Mouse (Mus musculus) monocyte, adult 2 months (primary cell): Measurements from ENCODE around the gene Banf1.
"Not testable (repeated sequence)": the region's sequence is repeated elsewhere in the genome, so short reads cannot be mapped to it uniquely, and the experiment has no call there.

Experiments
- DNase-seq, 2 experiments: peaks; one replicate each; pipeline ENCODE4 v3.0.0; 2022; ENCODE audit warnings: low spot score in 2 of 2, low read depth in 1 of 2

Gene Banf1

DNA sequence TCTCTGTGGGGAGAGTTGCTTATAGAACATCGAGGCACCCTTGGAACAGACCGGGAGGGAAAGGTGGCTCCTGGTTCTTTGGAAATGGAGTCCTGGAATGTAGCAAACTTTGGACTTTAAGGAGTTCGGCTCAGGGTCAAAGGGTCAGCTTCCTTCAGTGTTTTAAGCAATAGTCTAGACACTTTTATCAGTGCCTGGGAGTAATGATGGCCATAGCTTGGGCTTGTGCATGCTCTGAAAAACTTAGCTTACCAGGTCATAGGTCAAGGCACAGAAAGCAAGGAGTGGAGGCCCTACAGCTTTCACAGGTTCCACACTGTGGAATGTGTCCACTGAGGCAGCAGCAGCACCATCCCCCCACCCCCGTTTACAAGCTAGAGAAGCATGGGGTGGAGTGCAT, 7.8 kb upstream of the Banf1 start:
- no peak for DNase-seq

DNA sequence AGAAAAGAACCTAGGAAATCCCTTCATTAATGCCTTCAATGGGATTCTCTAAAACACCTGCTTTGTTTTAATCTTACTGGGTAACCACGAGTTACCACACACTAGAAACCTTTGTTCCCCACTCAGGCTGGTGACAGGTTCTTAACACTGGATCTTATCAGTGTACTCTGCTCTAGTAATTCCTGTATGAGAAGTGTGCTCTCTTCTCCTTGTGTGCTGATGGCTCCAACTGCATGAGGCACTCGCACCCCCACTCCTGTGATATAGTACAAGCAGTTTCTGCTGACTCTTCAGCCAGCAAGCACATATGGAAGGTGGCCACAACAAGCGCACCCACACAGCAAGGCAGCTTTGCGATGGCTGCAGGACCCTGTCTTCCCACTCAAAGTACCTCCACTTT, 7.2 kb upstream of the Banf1 start:
- DNase-seq = no peak

DNA sequence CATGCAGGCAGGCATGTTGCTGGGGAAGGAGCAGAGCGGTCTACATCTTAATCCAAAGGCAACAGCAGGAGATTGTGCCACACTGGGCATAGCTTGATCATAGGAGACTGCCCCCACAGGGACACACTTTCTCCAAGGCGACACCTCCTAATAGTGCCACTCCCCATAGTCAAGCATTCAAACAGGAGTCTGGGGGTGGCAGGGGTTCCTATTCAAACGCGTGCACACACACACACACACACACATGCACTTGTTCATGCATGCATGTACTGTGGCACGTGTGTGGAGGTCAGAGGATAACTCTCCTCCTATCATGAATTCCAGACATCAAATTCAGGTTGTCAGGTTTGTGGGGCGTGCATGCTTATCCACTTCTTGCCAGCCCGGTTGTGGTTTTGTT, 5.8 kb upstream of the Banf1 start:
- no peak for DNase-seq

DNA sequence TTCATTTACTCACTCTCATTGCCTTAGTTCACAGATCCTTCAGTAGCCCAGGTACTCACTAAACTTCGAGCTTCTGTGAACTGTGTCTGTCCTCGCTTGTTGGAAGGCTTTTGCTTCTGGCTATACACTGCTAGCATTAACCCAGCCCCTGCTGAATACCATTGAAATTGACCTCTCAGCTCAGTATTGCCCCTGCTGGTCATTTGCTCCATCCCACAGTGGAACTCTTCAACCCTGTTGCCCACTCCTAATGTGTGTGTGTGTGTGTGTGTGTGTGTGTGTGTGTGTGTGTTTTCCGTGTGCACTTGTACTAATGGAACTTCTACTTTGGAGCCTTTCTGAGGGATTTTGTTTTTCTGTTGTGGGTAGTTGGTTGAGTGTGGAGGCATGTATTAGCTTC, 4.0 kb upstream of the Banf1 start:
- DNase-seq = no peak

DNA sequence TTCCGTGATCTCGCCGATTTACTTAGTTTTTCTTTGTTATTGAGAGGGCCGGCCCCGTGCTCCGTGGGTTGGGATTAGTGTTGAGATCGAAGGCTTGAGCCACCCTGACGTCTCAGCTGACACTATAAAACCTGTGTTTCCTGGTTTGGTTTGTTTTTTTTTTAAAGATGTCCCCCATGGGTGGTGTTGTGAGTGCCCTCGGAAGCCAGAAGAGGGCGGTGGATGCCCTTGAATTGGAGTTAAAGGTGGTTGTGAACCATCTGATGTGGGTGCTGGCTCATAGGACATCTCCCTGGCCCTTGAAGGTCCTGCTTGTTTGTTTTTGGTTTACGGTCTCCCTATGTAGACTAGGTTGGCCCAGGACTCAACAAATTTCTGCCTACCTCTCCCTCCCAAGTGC, 487 bp upstream of the Banf1 start:
- DNase-seq = no peak

DNA sequence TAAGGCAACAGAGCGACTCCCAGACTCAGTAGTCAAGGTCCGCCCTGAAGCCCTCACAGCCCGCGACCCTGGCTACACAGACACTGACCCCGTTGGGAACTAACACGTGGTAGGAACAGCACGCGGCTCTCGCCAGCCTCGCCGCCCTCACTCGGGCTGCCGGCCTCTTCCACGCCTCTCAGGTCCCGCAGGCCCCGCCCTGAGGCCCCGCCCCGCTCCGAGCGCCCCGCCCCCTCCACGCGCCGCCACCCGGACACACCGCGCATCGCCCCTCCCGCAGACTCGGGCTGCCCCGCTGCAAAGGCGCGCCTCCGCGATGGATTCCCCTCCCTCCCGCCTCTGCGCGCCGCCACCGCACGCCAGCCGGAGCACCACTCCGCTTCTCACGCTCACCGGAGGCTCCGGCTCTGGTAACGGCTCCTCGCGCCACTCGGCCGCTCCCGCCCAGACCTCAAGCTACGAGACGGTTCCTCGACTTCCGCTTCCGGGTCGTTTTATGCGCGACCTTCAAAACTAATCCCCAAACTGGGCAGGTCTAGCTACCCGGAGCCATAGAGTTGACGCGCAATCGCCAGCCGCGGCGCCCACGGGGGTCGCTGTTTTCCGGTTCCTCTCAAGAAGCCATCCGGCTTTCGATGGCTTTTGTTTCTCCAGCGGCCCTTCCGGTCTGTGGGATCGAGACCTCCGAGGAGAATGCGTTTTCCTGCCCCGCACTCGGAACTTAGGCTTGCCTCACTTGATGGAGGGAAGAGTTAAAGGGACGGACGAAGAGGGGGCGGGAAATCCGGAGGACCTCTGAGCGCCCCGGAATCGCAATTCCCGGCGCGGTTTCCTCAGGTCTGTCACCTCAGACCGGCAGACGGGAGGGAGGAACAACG, 554 bp downstream of the Banf1 start, which contains the start of gene Eif1ad:
Gene Eif1ad (plus strand): TSS at position 567 of the 878 bp plus-strand sequence.
- DNase-seq = peak; percentile 86 to 94

DNA sequence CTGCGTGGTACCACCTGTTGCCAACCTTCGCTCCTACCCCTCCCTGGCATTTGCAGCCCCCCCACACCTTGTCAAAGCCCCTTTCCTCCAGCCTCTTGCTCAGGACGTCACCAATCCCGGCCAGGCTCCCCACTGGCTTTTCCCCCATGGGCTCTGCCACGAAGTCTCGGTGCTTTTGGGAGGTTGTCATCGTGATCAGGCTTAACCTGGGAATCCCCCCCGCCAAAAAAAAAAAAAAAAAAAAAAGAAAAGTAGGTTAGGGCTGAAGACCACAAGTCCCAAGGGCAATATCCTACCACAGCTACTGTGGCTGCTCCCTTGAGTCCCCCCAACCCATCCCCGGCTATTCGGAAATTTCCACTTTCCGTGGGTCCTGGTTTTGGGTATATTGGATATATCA, 1.2 kb downstream of the Banf1 start:
- no peak for DNase-seq

DNA sequence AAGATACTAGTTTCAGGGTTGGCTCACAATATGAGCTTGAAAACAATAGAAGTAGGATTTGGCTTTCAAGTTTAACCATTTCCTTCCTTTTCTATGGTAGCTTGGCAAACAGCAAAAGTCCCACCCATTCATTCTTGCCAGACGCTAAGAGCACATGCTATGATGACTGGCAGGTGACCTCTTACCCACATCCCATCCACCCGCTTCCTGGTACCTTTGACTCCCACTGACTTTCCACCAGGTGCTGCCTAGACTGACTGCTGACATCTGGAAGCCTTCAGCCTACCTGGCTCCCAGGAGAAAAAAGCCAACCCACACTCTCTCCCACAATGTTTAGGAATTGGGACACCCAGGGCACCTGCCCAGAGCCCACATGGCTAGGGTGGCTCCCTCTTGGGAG, 2.8 kb downstream of the Banf1 start:
- no peak for DNase-seq

DNA sequence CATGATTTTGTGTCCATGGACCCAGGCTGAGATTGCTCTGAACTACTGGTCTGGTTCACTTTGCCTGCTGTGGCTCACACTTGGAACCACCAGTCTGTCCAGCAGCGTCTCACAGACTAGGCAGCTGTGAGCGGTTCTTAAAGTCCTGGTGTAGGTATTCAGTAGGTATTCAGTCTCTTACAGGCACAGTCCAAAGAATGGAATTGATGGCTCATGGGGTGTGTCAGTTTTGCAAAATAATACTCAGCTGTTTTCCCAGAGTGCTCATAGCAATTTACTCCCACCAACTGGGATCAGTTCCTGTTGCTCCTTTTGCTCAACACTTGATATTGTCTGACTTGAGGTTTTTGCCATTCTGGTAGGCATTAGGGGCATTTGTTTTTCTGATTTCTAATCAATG, 4.8 kb downstream of the Banf1 start:
- no peak for DNase-seq

DNA sequence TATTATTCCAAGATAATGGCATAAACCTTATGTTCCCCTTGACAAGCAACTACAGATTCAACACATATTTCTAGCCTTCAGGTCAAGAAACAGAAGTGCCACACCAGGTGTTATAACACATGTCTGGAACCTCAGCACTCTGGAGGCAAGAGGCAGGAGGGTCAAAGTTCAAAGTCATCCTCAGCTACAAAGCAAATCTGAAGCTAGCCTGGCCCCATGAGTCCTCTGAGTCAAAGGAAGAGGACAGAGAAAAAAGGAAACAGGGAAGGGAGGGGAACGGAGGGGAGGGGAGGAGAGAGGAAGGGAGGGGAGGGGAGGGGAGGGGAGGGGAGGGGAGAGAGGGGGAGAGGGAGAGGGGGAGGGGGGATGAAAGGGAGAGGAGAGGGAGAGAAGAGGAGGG, 10.9 kb downstream of the Banf1 start:
- DNase-seq = no peak

DNA sequence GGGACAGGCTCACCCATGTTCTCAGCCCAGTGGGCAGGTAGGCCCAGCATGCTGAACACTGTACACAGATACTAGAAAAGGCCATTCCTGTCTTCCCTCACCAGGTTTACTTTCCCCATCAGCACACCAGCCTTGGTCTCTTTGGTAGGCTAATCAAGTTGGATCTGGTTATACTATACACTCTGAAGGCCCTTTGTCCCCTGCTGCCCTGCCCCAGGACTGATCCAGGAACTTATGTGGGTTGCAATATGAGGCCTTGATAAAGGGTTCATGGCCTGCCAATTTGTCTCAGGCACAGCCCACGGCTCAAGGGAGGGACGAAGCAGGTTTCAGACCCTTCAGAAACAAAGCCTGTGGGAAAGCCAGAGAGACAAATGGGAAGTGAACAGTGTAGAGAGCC, 13.4 kb downstream of the Banf1 start:
- no peak for DNase-seq

DNA sequence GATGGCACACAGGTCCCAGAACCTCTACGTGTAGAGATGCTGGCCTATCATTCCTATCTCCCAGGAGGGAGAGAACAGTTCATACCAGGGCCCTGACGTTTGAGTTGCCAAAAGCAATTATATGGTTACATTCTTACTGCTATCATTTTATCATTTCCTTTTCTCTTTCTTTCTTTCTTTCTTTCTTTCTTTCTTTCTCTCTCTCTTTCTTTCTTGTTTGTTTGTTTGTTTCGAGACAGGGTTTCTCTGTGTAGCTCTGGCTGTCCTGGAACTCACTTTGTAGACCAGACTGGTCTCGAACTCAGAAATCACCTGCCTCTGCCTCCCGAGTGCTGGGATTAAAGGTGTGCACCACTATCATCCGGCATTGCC, 17.5 kb downstream of the Banf1 start, which contains the start of gene Cst6:
Gene Cst6 (minus strand): TSS at position 73 of the 372 bp plus-strand sequence.
- not testable (repeated sequence) for DNase-seq

DNA sequence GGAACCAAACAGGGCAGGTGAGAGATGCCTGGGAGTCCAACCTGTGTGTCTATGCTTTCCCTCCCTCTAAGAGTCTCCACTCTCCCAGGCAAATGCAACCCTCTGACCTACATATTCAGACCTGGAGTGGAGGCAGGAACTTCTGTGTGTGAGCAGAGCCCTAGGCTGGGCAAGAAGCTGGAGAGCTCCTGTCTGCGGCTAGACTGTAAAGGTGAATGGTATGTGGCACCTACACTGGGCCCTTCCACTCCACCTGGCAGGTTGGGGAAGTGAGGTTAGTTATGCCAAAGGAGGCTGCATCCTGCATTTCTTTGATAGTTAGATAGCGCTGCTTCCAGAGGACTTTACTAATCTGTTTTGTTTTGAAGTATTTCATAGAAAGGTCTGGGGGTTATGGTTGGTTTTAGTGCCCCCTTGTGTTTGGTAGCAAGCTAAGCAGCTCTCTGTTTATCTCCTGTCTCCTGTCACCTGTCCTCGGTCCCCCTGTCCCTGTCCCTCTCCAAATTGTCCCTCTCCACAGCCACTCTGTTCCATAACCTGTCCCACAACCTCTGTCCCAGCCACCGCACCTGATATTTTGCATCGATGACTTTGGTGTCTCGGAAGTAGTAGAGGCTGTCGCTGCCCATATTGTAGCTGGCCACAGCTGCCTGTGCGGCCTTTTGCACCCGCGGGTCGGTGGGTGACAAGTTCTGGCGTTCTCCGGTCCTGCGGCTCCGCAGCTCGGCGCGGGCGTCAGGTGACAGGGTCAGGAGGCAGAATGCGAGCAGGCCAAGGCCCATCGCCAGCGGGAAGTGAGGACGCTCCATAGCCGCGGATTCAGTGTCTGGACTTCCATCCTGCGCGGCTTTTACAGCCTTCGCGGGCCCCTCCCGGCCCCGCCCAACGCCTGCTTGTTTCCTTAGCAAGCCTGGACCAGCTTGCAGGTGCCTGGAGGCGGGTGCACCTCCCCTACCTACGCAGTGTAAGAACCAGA, 18.2 kb downstream of the Banf1 start:
- no peak for DNase-seq

DNA sequence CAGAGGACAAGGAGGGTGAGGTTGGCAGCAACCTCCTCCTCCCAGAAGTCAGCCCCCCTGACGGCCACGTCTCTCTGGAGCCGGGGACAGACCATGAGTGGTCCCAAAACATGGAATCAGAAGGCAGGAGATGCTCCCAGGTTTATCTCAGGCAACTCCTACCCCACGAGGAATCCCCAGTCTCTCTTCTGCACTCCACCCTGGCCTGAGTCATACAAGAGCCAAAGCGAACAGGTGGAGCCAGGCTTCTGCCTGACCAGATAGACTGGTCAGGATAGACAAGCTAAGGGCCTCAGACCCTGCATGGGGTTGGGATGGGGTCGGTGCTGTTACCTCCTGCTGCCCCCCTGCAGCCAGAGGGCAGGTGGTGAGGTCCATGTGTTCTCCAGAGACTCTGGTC, 18.9 kb downstream of the Banf1 start:
- no peak for DNase-seq

DNA sequence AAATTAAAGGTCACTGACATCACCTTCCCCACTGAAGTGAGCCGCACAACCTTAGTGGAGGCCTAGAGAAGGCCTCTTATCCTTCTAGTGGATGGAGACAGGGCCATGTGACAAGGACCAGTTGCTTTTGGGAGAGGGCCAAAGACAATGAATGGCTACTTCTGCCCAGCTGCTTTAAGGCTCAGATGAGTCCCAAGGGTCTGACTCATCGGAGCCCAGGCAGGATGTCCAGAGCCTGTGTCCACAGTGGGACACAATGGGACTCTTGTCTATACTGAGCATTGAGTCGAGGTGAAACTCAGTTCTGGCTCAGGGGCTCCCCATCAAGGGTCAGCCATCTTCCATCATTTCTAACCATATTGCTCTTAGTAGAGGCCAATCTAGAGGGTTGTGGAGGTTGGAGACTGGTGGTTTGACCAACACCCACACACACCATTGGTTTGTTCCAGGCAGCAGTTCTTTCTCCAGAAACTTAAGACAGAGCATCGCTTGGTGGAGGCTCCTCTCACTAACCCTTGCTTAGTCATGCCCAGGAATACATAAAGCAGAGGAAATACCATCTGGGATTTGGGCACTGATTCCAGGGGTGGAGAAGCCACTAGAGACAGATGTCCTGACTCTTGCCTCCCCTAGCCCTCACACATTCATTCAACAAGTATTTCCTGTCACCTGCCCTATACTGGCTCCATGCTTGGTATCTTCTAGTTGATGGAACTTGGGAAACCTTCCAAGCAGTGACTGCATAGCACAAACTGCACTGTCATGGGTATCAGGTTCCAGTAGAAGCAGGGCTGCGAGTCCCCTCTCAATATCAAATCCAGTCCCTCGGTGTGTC, 21.5 kb downstream of the Banf1 start:
- no peak for DNase-seq

DNA sequence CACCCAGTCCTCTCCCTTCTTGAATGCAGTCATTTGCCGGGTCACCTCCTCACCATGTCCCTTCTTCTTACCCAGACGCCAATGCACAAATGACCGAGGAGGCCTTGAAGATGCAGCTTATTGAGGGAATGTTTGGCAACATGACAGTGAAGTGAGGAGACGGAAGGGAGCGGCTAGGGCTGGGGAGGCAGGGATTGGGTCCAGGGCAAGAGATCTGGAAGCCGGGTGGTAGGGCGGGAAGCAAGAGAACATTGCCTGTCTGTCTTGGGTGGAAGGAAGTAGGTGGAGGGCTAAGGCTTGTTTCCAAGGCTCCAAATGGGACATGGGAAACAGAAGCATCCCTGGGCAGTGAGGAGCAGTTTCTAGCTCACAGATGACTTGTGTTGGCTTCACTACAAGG, 25.6 kb downstream of the Banf1 start:
- DNase-seq = no peak

DNA sequence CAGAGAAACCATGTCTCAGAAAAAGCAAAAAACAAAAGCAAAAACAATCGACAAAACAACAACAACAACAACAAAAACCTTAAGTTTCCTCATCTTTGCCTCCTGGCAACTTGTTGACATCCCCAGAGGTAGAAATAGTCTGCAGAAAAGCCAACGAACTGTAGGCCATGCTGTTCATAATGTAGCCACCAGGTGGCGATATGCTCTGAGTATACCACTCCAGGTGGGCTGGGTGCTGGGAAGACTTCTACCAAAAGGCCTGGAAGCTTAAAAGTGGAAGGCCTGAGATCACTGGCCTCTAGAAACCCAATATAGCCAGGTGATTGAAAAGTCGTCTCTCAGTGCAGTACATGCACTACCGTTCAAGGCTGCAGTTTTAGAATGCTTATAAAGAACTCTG, 29.0 kb downstream of the Banf1 start:
- peak in 1 of 2 experiments; percentile 44 for DNase-seq

DNA sequence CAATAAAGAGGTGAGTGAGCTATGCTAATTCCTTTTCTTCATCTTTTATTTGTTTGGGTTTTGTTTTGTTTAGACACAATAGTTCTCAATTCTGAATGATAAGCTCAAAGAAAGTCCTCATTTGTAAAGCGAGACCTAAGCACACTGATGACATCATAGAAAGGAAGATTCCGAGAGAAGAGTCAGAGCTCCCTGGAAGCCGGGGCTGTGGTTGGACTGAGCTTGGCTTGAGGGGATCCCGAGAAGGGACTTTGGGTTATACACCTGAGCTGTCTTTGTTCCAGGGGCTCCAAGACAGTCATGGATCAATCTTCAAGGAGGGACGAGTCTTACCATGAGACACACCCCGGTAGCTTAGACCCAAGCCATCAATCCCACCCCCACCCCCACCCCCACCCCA, 31.5 kb downstream of the Banf1 start, which contains the start of gene Catsper1:
Gene Catsper1 (plus strand): TSS at position 301 of the 400 bp plus-strand sequence.
- no peak for DNase-seq

DNA sequence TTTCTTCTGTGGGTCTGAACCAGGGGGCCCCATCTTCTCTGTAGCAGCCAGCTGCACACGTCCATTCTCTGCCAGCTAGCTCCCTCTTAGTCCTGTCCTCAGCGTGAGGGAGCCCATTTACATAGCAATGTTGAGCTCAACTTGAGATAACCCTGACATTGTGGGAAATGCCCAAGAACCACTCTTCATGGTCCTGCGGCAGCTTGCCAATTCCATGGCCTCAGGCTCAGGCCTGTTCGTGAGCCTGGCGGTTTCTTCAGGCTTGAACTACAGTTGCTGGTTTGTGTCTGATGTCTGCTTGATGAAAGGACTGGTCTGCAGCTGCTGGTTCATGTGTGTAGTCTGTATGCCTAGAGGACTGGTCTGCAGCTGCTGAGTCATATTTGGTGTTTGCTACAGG, 32.2 kb downstream of the Banf1 start:
- DNase-seq = no peak

DNA sequence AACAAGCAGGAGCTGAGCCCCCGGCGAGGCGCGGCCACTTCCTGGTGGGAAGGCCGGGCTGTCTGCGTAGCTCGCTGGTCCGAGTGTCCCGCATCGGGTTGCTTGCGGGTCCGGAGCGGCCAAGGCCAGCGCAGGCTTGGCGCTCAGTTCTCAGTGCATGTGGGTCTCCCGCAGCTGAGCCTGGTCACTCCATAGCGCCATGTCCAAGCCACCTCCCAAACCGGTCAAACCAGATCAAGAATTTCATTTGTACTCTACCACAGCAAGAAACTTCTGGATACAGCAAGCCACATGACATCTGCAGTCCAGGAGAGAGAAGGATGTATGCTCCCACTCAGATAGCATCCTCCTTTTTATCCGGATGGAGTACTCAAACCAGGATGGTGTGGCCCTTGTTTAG, 39.0 kb downstream of the Banf1 start:
- DNase-seq = no peak

DNA sequence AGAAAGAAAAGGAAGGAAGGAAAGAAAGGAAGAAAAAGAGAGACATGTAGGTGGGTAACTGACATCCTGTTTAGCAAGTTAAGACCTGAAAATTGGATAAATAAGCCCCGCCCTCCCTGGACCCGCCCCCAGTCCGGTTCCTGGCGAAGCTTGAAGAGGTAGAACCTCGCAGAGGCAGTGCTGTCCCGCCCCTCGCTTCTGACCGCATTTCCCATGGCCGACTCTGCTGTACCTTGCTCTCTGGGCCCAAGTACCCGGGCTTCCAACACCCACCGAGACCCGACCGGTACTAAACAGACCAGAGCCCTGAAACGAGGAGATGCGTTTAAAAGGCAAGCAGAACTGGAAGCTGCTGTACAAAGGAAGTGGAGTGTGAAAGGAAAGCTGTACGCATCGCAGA, 43.2 kb downstream of the Banf1 start:
- no peak for DNase-seq
